Mouse (Mus musculus) stomach, embryonic 14.5 days (tissue): ENCODE measurements around the gene Stxbp1. TPM values are rescaled to one million over a fixed set of nuclear protein-coding genes. Genes with fewer than 3 reads are reported as not detected.

Experiments used
- ATAC-seq: fragments of 200-750 bp; cut with Nextera tagmentation; 2 replicates; pipeline ENCODE4 v1.8.0; 2017; ENCODE audit warnings: low read depth, moderate TSS enrichment; ENCODE audit not compliant: insufficient number of reproducible peaks, insufficient read depth, low FRiP score
- H3K27ac ChIP-seq: fragments of 300-500 bp; sonication (generic); 2 replicates; pipeline ENCODE4 v1.5.1; 2014; ENCODE audit warnings: mild to moderate bottlenecking, low read length, moderate library complexity, mixed read lengths
- H3K27me3 ChIP-seq: fragments of 300-500 bp; sonication (generic); 2 replicates; pipeline ENCODE4 v1.6.1; 2014; ENCODE audit warnings: low read length, control low read depth, mixed read lengths; ENCODE audit not compliant: control insufficient read depth, insufficient read depth
- H3K36me3 ChIP-seq: fragments of 300-500 bp; sonication (generic); 2 replicates; pipeline ENCODE4 v1.6.1; 2014; ENCODE audit warnings: mild to moderate bottlenecking, control low read depth, low read length, moderate library complexity, mixed read lengths; ENCODE audit not compliant: control insufficient read depth, insufficient read depth
- H3K4me1 ChIP-seq: fragments of 300-500 bp; sonication (generic); 2 replicates; pipeline ENCODE4 v1.6.1; 2014; ENCODE audit warnings: low read length, control low read depth, mixed read lengths; ENCODE audit not compliant: control insufficient read depth, insufficient read depth
- H3K4me2 ChIP-seq: fragments of 300-500 bp; sonication (generic); replicated peaks from 2 replicates; pipeline ENCODE4 v1.6.1; 2014; ENCODE audit warnings: low read depth, low read length, control low read depth
- H3K4me3 ChIP-seq: fragments of 300-500 bp; sonication (generic); 2 replicates; pipeline ENCODE4 v1.5.1; 2014; ENCODE audit warnings: low read depth, low read length, control low read depth
- H3K9ac ChIP-seq: fragments of 300-500 bp; sonication (generic); replicated peaks from 2 replicates; pipeline ENCODE4 v1.6.1; 2014; ENCODE audit warnings: low read depth, mild to moderate bottlenecking, control low read depth, low read length, moderate library complexity, mixed read lengths
- H3K9me3 ChIP-seq: fragments of 300-500 bp; sonication (generic); 2 replicates; pipeline ENCODE4 v1.6.1; 2016; ENCODE audit warnings: low read depth, low read length, control low read depth; ENCODE audit not compliant: control insufficient read depth
- WGBS: fragments of 180-500 bp; shearing (Covaris S2); extraction: QIAGEN DNeasy Blood & Tissue Kit; methylation state at CpG from one replicate; pipeline ENCODE4 v1.1.7; 2014; 5-methylcytosine and 5-hydroxymethylcytosine counted together
- polyA plus RNA-seq: library from polyadenylated mRNA; unstranded; fragments of >200 nt; fragmentation: Nextera tagmentation; extraction: Ambion mirVana; gene quantifications from 2 replicates; pipeline ENCODE4 v1.2.1, GENCODE M21; 2014

Stxbp1 gene
- polyA plus RNA-seq, 1 experiment from 2014 or later: 23.5 TPM

GRCm38 (mm10) chr2:32771886-32772285 is 75.2 kb downstream of the Stxbp1 start:
- no peaks in the 10 kb centered on the region for H3K27me3 ChIP-seq
- H3K27ac ChIP-seq: no peak overlapping the region
- no peak overlapping the region for H3K4me3 ChIP-seq
- H3K36me3 ChIP-seq: no peaks in the 10 kb centered on the region
- H3K4me2 ChIP-seq: no peak overlapping the region
- no peak overlapping the region for H3K9ac ChIP-seq
- no peak for ATAC-seq
- 30% methylated on average over 12 of the region's 12 CpGs for WGBS
- no peaks in the 10 kb centered on the region for H3K4me1 ChIP-seq
- H3K9me3 ChIP-seq: no peaks in the 10 kb centered on the region

- H3K27me3 ChIP-seq: no peaks in the 10 kb centered on the region
- H3K9ac ChIP-seq: no peak overlapping the region
- H3K4me1 ChIP-seq: no peaks in the 10 kb centered on the region
- no peaks in the 10 kb centered on the region for H3K36me3 ChIP-seq
- H3K4me3 ChIP-seq: no peak overlapping the region
- no peak for ATAC-seq
- no peak overlapping the region for H3K4me2 ChIP-seq
- H3K27ac ChIP-seq: no peak overlapping the region
- H3K9me3 ChIP-seq: no peaks in the 10 kb centered on the region
- 79% methylated on average over 5 of the region's 5 CpGs for WGBS
These were observed 77.5 kb downstream of the Stxbp1 start for GRCm38 (mm10) chr2:32769327-32770085.

- H3K4me2 ChIP-seq: no peak overlapping the region
- 51% methylated on average over 19 of the region's 19 CpGs for WGBS
- no peaks in the 10 kb centered on the region for H3K9me3 ChIP-seq
- no peaks in the 10 kb centered on the region for H3K36me3 ChIP-seq
- H3K9ac ChIP-seq: no peak overlapping the region
- no peaks in the 10 kb centered on the region for H3K4me1 ChIP-seq
- H3K4me3 ChIP-seq: no peak overlapping the region
- no peak for ATAC-seq
- H3K27ac ChIP-seq: no peak overlapping the region
- no peaks in the 10 kb centered on the region for H3K27me3 ChIP-seq
These were observed 78.3 kb downstream of the Stxbp1 start for GRCm38 (mm10) chr2:32768661-32769285.

- H3K4me1 ChIP-seq: no peaks in the 10 kb centered on the region
- no peak overlapping the region for H3K4me2 ChIP-seq
- no peak overlapping the region for H3K9ac ChIP-seq
- 76% methylated on average over 12 of the region's 12 CpGs for WGBS
- no peak for ATAC-seq
- no peaks in the 10 kb centered on the region for H3K9me3 ChIP-seq
- H3K27me3 ChIP-seq: no peaks in the 10 kb centered on the region
- H3K36me3 ChIP-seq: peaks cover 4% of the 10 kb centered on the region; the same call in 1 of the 2 replicates
- no peak overlapping the region for H3K4me3 ChIP-seq
- no peak overlapping the region for H3K27ac ChIP-seq
These were observed 79.8 kb downstream of the Stxbp1 start for GRCm38 (mm10) chr2:32767241-32767640.

- no peak overlapping the region for H3K4me3 ChIP-seq
- 73% methylated on average over 3 of the region's 3 CpGs for WGBS
- no peak overlapping the region for H3K27ac ChIP-seq
- no peak overlapping the region for H3K4me2 ChIP-seq
- no peaks in the 10 kb centered on the region for H3K27me3 ChIP-seq
- ATAC-seq: no peak
- H3K9me3 ChIP-seq: no peaks in the 10 kb centered on the region
- H3K4me1 ChIP-seq: no peaks in the 10 kb centered on the region
- H3K36me3 ChIP-seq: peaks cover 15% of the 10 kb centered on the region
- H3K9ac ChIP-seq: no peak overlapping the region
These were observed 83.7 kb downstream of the Stxbp1 start for GRCm38 (mm10) chr2:32763353-32763752.

- Histone ChIP-seq H3K36me3 (peaks cover 15% of the 10 kb centered on the region), H3K4me3 (no peak overlapping the region), H3K27me3 (no peaks in the 10 kb centered on the region), H3K27ac (no peak overlapping the region), H3K4me1 (no peaks in the 10 kb centered on the region), H3K9me3 (no peaks in the 10 kb centered on the region), H3K4me2 (no peak overlapping the region), H3K9ac (no peak overlapping the region)
- ATAC-seq: no peak
- WGBS: 87% methylated on average over 4 of the region's 4 CpGs
These were observed 85.2 kb downstream of the Stxbp1 start for GRCm38 (mm10) chr2:32761859-32762258.

GRCm38 (mm10) chr2:32761361-32761760 is 85.7 kb downstream of the Stxbp1 start:
- 88% methylated on average over 14 of the region's 14 CpGs for WGBS
- Histone ChIP-seq H3K36me3 (peaks cover 15% of the 10 kb centered on the region), H3K4me1 (no peaks in the 10 kb centered on the region), H3K27ac (no peak overlapping the region), H3K27me3 (no peaks in the 10 kb centered on the region), H3K9me3 (no peaks in the 10 kb centered on the region), H3K4me2 (no peak overlapping the region), H3K4me3 (no peak overlapping the region), H3K9ac (no peak overlapping the region)
- ATAC-seq: no peak

GRCm38 (mm10) chr2:32759001-32759400 is 88.0 kb downstream of the Stxbp1 start:
- H3K27ac ChIP-seq: no peak overlapping the region

More at GRCm38 (mm10) chr2:32759001-32759400, 88.0 kb downstream of the Stxbp1 start:
- Histone ChIP-seq H3K9me3 (no peaks in the 10 kb centered on the region), H3K4me3 (no peak overlapping the region), H3K9ac (no peak overlapping the region), H3K4me1 (no peaks in the 10 kb centered on the region), H3K4me2 (no peak overlapping the region), H3K36me3 (peaks cover 19% of the 10 kb centered on the region), H3K27me3 (no peaks in the 10 kb centered on the region)
- no peak for ATAC-seq
- WGBS: 79% methylated on average over 2 of the region's 2 CpGs
